Mouse (Mus musculus) common myeloid progenitor, adult 5-6 weeks (primary cell): ENCODE measurements around the gene Sbk3. TPM values are rescaled to one million over a fixed set of nuclear protein-coding genes. Genes with fewer than 3 reads are reported as not detected.

Source experiments
- ATAC-seq: replicated peaks from 2 replicates; pipeline ENCODE4 v1.8.0; 2016; ENCODE audit warnings: low read depth, mild to moderate bottlenecking, moderate TSS enrichment, inconsistent platforms; ENCODE audit not compliant: poor library complexity, severe bottlenecking
- total RNA-seq: library from RNA; stranded (forward); fragments of 200-1000, 187-1606 nt; gene quantifications from 2 replicates; pipeline ENCODE4 v1.2.3, GENCODE M21; 2017

Gene Sbk3
- total RNA-seq, 1 experiment from 2014 or later, result not detected

- no peak for ATAC-seq
Observed at GRCm38 (mm10) chr7:4936832-4937231, 34.1 kb downstream of the Sbk3 start.

- ATAC-seq, result no peak
Observed at GRCm38 (mm10) chr7:4934160-4934914, 36.6 kb downstream of the Sbk3 start.

- no peak for ATAC-seq
Observed at GRCm38 (mm10) chr7:4933103-4933502, 37.9 kb downstream of the Sbk3 start.

GRCm38 (mm10) chr7:4928323-4928722 is 42.6 kb downstream of the Sbk3 start:
- no peak for ATAC-seq

GRCm38 (mm10) chr7:4927711-4928110 is 43.3 kb downstream of the Sbk3 start:
- ATAC-seq, result no peak

GRCm38 (mm10) chr7:4926849-4927248 is 44.1 kb downstream of the Sbk3 start:
- no peak for ATAC-seq

GRCm38 (mm10) chr7:4925441-4926381 is 45.3 kb downstream of the Sbk3 start, which contains the start of gene Ssc5d:
Gene Ssc5d (plus strand): TSS chr7:4925785.
- ATAC-seq, result no peak

- no peak for ATAC-seq
Observed at GRCm38 (mm10) chr7:4924891-4925301, 46.1 kb downstream of the Sbk3 start.

- ATAC-seq, result no peak
Observed at GRCm38 (mm10) chr7:4924483-4924882, 46.5 kb downstream of the Sbk3 start.

- peak; percentile 54 for ATAC-seq
Observed at GRCm38 (mm10) chr7:4923586-4924364, 47.2 kb downstream of the Sbk3 start.

GRCm38 (mm10) chr7:4922931-4923565 is 47.9 kb downstream of the Sbk3 start:
- no peak for ATAC-seq

- ATAC-seq, result peak; percentile 36
Observed at GRCm38 (mm10) chr7:4922508-4922907, 48.5 kb downstream of the Sbk3 start.

- no peak for ATAC-seq
Observed at GRCm38 (mm10) chr7:4921824-4922482, 49.0 kb downstream of the Sbk3 start, which contains the start of gene Nat14. Gene Nat14 (plus strand): TSS chr7:4922028.

- no peak for ATAC-seq
Observed at GRCm38 (mm10) chr7:4920976-4921823, 49.8 kb downstream of the Sbk3 start.

GRCm38 (mm10) chr7:4920496-4920895 is 50.5 kb downstream of the Sbk3 start:
- ATAC-seq, result no peak

- ATAC-seq, result no peak
Observed at GRCm38 (mm10) chr7:4919971-4920370, 51.0 kb downstream of the Sbk3 start.

- ATAC-seq, result no peak
Observed at GRCm38 (mm10) chr7:4919096-4919495, 51.9 kb downstream of the Sbk3 start.

GRCm38 (mm10) chr7:4918681-4919080 is 52.3 kb downstream of the Sbk3 start:
- ATAC-seq, result no peak
